Mouse (Mus musculus) midbrain, embryonic 11.5 days (tissue): Measurements from ENCODE around the gene Erg. TPM values are rescaled to one million over a fixed set of nuclear protein-coding genes. Genes with fewer than 3 reads are reported as not detected.

Experiments
- ATAC-seq: fragments of 200-750 bp; cut with Nextera tagmentation; 2 replicates; pipeline ENCODE4 v1.8.0; 2017; ENCODE audit warnings: moderate TSS enrichment, moderate library complexity; ENCODE audit not compliant: low FRiP score
- DNase-seq: peaks from one replicate; pipeline ENCODE4 v3.0.0; 2015; ENCODE audit warnings: low spot score; ENCODE audit errors: missing footprints
- H3K27ac ChIP-seq: fragments of 300-500 bp; sonication (generic); 2 replicates; pipeline ENCODE4 v1.5.1; 2014; ENCODE audit warnings: low read depth, low read length
- H3K27me3 ChIP-seq: fragments of 300-500 bp; sonication (generic); 2 replicates; pipeline ENCODE4 v1.6.1; 2014; ENCODE audit warnings: mild to moderate bottlenecking, low read length, moderate library complexity, mixed read lengths; ENCODE audit not compliant: control insufficient read depth, insufficient read depth
- H3K36me3 ChIP-seq: fragments of 300-500 bp; sonication (generic); 2 replicates; pipeline ENCODE4 v1.6.1; 2014; ENCODE audit warnings: mild to moderate bottlenecking, low read length, moderate library complexity, mixed read lengths; ENCODE audit not compliant: control insufficient read depth, insufficient read depth
- H3K4me1 ChIP-seq: fragments of 300-500 bp; sonication (generic); 2 replicates; pipeline ENCODE4 v1.6.1; 2014; ENCODE audit warnings: low read length; ENCODE audit not compliant: control insufficient read depth, insufficient read depth
- H3K4me2 ChIP-seq: fragments of 300-500 bp; sonication (generic); 2 replicates; pipeline ENCODE4 v1.6.1; 2014; ENCODE audit warnings: mild to moderate bottlenecking, moderate library complexity
- H3K4me3 ChIP-seq: fragments of 300-500 bp; sonication (generic); 2 replicates; pipeline ENCODE4 v1.5.1; 2014; ENCODE audit warnings: low read depth, low read length
- H3K9ac ChIP-seq: fragments of 300-500 bp; sonication (generic); 2 replicates; pipeline ENCODE4 v1.6.1; 2014; ENCODE audit warnings: low read length
- H3K9me3 ChIP-seq: fragments of 300-500 bp; sonication (generic); 2 replicates; pipeline ENCODE4 v1.6.1; 2016; ENCODE audit warnings: low read length; ENCODE audit not compliant: control insufficient read depth
- WGBS: fragments of 180-500 bp; shearing (Covaris S2); extraction: QIAGEN DNeasy Blood & Tissue Kit; methylation state at CpG from one replicate; pipeline ENCODE4 v1.1.7; 2014; 5-methylcytosine and 5-hydroxymethylcytosine counted together
- polyA plus RNA-seq: library from polyadenylated mRNA; unstranded; fragments of >200 nt; fragmentation: Nextera tagmentation; extraction: Ambion mirVana; gene quantifications from 2 replicates; pipeline ENCODE4 v1.2.1, GENCODE M21; 2014

Gene Erg
- polyA plus RNA-seq, 1 experiment from 2014 or later: 1.1 TPM

DNA sequence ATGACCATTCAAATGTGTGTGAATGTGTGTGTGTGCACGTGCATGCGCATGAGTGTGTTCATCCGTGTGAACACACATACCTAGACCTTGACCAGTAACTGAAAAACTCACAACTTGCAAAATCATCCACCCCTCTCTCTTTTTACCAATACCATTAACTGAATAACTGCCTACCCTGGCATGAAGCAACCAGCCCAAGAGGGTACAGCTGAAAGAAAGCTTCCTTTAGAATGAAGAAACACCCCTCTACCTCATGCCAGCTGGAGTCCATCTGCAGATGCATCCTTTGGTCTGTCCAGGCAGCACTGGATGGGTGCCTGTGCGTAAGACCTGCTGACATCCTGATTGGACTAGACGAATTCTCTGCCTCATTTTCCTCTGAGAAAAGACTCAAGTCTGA lies 198.1 kb downstream of the Erg start:
- Histone ChIP-seq H3K27ac (no peak overlapping the region), H3K4me1 (no peaks in the 10 kb centered on the region), H3K27me3 (no peaks in the 10 kb centered on the region), H3K4me2 (no peak overlapping the region), H3K9ac (no peak overlapping the region), H3K9me3 (no peaks in the 10 kb centered on the region), H3K36me3 (no peaks in the 10 kb centered on the region), H3K4me3 (no peak overlapping the region)
- ATAC-seq (no peak), DNase-seq (no peak)
- WGBS: 88% methylated on average over 5 of the region's 5 CpGs

DNA sequence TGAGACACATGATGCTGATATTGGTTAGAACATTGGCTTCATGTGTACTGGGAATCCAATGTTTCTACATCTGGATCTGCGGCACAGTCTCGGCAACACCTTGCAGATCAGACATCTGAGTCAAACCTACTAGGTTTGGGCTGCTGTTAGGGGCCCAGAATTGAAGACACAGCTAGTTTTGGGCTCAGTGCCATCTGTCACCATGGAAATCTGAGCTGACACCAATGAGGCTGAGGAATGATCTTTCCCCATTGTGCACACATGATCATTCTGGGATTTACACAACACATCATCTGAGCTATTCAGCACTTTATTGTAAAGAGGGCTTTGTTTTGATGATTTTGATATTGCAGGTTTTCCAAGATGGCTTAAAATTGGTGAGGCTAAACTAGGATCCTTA lies 199.4 kb downstream of the Erg start:
- no peaks in the 10 kb centered on the region for H3K9me3 ChIP-seq
- 89% methylated on average over 2 of the region's 2 CpGs for WGBS
- DNase-seq (peak; percentile 33), ATAC-seq (no peak)
- no peaks in the 10 kb centered on the region for H3K36me3 ChIP-seq
- no peaks in the 10 kb centered on the region for H3K4me1 ChIP-seq
- no peak overlapping the region for H3K4me2 ChIP-seq
- no peaks in the 10 kb centered on the region for H3K27me3 ChIP-seq
- H3K4me3 ChIP-seq: no peak overlapping the region
- H3K9ac ChIP-seq: no peak overlapping the region
- H3K27ac ChIP-seq: no peak overlapping the region

DNA sequence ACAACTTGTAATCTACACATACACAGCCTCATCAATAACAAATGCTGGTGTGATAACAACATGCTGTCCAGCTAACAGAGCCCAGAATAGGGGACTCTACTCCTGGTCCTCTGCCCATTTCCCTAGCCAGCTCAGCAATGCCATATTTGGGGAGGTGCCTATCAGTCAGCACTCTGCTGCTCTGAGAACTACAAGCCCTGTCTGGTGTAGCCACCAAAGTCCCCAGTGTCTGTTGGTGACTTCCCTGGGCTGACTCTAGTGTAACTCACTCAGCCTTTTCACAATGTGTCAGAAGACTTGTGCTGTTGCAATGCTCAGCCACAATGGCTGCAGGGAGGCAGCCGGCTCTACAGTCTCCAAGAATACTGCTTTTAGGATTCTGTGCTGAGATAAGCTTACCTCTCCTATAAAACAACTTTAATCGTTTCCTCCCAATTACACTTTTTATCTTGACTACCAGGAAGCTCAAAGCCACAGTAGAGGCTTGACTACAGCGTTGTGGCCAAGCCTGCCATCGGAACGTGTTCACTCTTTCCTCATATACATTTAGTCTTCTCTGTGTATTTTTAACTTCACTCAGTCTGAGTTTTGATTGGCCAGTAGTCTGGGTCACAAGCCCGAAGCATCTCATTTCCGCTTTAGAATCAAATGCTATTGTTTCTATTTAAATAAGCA lies 201.0 kb downstream of the Erg start:
- Histone ChIP-seq H3K9me3 (no peaks in the 10 kb centered on the region), H3K27ac (no peak overlapping the region), H3K4me3 (no peak overlapping the region), H3K4me2 (no peak overlapping the region), H3K4me1 (no peaks in the 10 kb centered on the region), H3K27me3 (no peaks in the 10 kb centered on the region), H3K9ac (no peak overlapping the region), H3K36me3 (no peaks in the 10 kb centered on the region)
- DNase-seq (peak; percentile 53), ATAC-seq (no peak)
- WGBS: 92% methylated on average over 7 of the region's 7 CpGs

DNA sequence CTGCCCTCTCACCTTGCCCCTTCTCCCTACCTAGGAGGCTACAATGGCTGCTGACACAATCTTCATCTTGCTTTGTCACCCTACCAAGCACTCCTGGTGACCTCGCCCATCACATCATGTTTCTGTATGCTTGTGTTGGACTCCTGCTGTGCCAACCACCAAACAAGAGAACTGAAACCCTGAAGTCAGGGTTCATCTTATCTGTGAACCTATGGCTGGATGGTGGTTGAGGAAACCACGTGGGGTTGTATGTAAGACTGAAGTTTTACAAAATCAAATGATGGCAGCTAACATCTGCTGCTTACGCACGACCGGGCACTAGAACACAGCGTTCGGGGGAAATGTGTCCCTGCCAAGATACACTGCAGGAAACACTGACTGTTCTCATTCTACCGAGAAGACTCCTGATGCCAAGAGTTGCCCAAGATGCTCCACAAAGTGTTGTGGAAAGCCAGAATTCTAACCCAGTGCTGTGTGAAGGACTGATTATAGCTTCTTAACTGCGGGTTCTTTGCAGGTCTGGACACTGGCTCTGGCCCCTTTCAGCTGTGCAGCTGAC lies 201.7 kb downstream of the Erg start:
- no peaks in the 10 kb centered on the region for H3K27me3 ChIP-seq
- no peaks in the 10 kb centered on the region for H3K9me3 ChIP-seq
- ATAC-seq: no peak
- H3K9ac ChIP-seq: no peak overlapping the region
- WGBS: 94% methylated on average over 9 of the region's 9 CpGs
- H3K36me3 ChIP-seq: no peaks in the 10 kb centered on the region
- H3K27ac ChIP-seq: no peak overlapping the region
- H3K4me2 ChIP-seq: no peak overlapping the region
- H3K4me3 ChIP-seq: no peak overlapping the region
- DNase-seq: peak; percentile 28
- no peaks in the 10 kb centered on the region for H3K4me1 ChIP-seq

DNA sequence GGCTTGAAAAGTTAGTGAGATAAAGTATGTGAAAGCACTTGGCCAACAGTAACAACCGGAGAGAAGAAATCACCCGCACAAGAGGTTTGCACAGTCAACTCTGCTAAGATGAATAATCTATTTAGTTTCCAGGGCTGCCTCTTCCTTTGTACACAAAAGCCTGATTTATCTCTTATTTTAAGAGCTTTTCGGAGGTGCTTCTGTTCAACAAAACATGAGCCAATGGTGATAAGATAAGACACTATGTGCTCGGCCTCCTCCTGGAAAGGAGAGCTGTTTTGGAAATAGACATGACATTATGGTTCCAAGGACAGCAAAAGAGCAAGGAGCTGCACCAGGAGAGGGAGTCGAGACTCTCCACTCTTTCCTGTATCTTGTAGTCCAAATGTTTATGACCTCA lies 204.1 kb downstream of the Erg start:
- Histone ChIP-seq H3K4me3 (no peak overlapping the region), H3K36me3 (no peaks in the 10 kb centered on the region), H3K27me3 (no peaks in the 10 kb centered on the region), H3K27ac (no peak overlapping the region), H3K9ac (no peak overlapping the region), H3K9me3 (no peaks in the 10 kb centered on the region), H3K4me1 (no peaks in the 10 kb centered on the region), H3K4me2 (no peak overlapping the region)
- ATAC-seq (no peak), DNase-seq (no peak)
- 90% methylated on average over 5 of the region's 5 CpGs for WGBS

DNA sequence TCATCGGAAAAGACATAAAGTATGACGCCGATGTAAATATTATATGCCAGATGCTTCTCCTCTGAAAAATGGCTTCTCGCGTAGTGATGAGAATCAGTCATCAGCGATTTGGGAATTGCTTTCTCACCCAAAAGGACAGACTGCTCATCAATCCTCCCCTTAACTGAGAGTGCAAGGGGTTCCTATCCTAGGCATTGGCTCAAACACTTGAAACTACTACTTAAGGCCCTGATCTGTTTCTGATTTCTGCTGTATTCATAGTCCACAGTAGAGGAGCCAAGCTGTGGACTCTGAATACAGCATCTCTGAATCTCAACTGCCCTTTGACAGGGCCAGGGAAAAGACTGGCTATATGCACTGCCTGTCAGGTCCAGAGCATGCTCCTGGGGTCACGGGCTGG lies 209.6 kb downstream of the Erg start:
- ATAC-seq: no peak
- Histone ChIP-seq H3K27me3 (no peaks in the 10 kb centered on the region), H3K4me1 (no peaks in the 10 kb centered on the region), H3K4me2 (no peak overlapping the region), H3K36me3 (no peaks in the 10 kb centered on the region), H3K9me3 (no peaks in the 10 kb centered on the region), H3K27ac (no peak overlapping the region), H3K4me3 (no peak overlapping the region), H3K9ac (no peak overlapping the region)
- WGBS: 90% methylated on average over 7 of the region's 7 CpGs
- no peak for DNase-seq

DNA sequence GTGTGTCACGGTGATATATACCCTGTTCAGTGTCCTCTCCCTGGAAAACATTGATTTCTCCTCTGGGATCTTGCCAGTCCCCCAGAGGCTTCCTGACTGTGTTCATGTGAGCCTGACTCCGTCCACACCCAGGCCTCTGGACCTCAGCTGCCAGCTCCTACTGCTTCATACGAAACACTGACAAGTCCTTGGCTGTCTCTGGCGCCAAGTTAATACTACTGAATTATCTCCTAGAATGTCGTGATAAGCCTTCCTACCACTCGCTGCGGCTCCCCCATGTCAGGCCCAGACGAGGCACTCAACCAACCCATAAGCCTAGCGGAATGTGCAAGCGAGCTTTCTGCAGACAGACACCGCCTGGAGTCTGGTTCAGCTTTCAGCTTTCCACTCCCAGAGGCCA lies 210.0 kb downstream of the Erg start:
- no peaks in the 10 kb centered on the region for H3K27me3 ChIP-seq
- H3K27ac ChIP-seq: no peak overlapping the region
- DNase-seq: peak; percentile 71
- no peaks in the 10 kb centered on the region for H3K36me3 ChIP-seq
- H3K4me1 ChIP-seq: no peaks in the 10 kb centered on the region
- no peak overlapping the region for H3K4me2 ChIP-seq
- no peak for ATAC-seq
- 82% methylated on average over 11 of the region's 11 CpGs for WGBS
- H3K4me3 ChIP-seq: no peak overlapping the region
- H3K9me3 ChIP-seq: no peaks in the 10 kb centered on the region
- no peak overlapping the region for H3K9ac ChIP-seq

DNA sequence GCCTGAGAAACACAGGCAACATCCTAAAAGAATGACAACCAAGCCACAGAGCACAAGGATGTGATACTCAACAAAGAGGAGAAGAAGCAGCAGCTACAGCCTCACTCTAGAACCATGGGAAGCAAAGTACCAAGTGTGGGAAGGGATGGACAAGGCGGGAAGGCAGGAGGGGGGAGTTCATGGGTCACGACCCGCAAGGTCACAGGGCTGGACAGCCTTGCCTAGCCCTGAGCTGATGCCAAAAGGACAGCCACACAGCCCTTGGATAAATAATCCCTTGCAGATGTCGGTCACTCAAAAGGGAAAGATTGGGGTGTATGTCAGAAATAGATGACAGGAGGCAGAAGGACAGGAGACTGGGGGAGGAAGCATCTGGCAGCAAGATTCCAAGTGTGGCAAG lies 211.7 kb downstream of the Erg start:
- Histone ChIP-seq H3K9me3 (no peaks in the 10 kb centered on the region), H3K27ac (no peak overlapping the region), H3K4me3 (no peak overlapping the region), H3K9ac (no peak overlapping the region), H3K36me3 (no peaks in the 10 kb centered on the region), H3K4me1 (no peaks in the 10 kb centered on the region), H3K4me2 (no peak overlapping the region), H3K27me3 (no peaks in the 10 kb centered on the region)
- ATAC-seq (no peak), DNase-seq (no peak)
- 64% methylated on average over 4 of the region's 4 CpGs for WGBS

DNA sequence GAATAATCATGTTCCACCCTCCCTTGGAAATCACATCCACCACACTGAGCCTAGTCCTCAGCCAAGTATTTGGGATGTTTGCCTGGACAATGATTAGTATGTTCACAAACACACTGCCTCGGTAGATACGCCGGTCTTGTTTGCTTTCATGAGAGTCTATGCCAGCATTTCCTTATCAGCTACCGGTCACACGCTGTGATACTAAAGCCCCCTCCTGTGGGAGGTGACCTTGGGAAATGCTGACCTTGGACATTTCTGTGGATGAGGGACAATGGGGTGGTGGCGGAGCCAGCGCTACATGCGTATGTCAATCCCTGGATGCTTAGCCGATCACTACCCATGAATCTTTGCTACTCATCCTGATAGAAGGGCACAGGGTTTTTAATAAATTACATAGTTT lies 213.4 kb downstream of the Erg start:
- 87% methylated on average over 9 of the region's 9 CpGs for WGBS
- ATAC-seq (no peak), DNase-seq (peak; percentile 19)
- Histone ChIP-seq H3K36me3 (no peaks in the 10 kb centered on the region), H3K27me3 (no peaks in the 10 kb centered on the region), H3K4me2 (no peak overlapping the region), H3K4me1 (no peaks in the 10 kb centered on the region), H3K27ac (no peak overlapping the region), H3K9me3 (no peaks in the 10 kb centered on the region), H3K4me3 (no peak overlapping the region), H3K9ac (no peak overlapping the region)
